Mouse (Mus musculus) brain, embryonic 14.5 days (tissue): ENCODE data around the gene Dtymk.

ENCODE experiments used
- CTCF ChIP-seq: fragments of 200-500 bp; IDR thresholded peaks from 2 replicates; pipeline ENCODE4 v1.5.1; 2012; ENCODE audit warnings: inconsistent platforms, mild to moderate bottlenecking, moderate library complexity, borderline replicate concordance; ENCODE audit not compliant: insufficient read depth, insufficient read length; ENCODE audit errors: extremely low read depth
- POLR2A ChIP-seq: fragments of 200-500 bp; IDR thresholded peaks from 2 replicates; pipeline ENCODE4 v1.6.1; 2012; ENCODE audit warnings: mild to moderate bottlenecking, inconsistent platforms, borderline replicate concordance; ENCODE audit not compliant: poor library complexity, insufficient read depth, insufficient read length, severe bottlenecking; ENCODE audit errors: extremely low read depth

- TF ChIP-seq POLR2A (peak; percentile 80), CTCF (no peak)
Observed at GRCm38 (mm10) chr1:93754573-93755290, 47.0 kb downstream of the Dtymk start, which contains the start of gene Thap4.
